ENCODE assay signal across 9 mouse cellular contexts in the genomic region with DNA sequence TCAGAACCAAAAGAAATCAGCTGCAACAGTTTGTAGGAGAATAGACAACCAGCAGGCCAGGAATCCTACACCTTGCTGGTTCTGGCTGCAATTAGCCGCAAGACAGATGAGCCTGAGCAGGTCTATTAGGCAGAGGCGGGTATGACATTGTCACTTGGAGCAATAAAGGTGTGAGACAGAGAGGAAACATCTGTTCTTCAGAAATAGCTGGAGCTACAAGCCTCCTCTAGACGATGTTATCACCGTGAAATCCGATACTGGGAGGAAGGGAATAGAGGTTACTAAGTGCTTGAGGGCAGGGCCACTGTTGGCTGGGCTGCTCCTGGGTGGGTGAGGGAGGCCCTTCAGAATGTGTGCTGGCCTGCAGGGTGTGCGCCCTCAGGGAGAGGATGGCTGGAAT.
A peak's percentile ranks its signal among the peaks of the same experiment; 100 is the strongest.
DNase-seq lines count a peak whose midpoint lies in the region; ATAC-seq and TF ChIP-seq lines count a peak whose summit lies in the region.
"Had no signal": no experiment of that assay in that cellular context is flagged by ENCODE, and none has a peak within 500 bp of the region (broad histone marks: within the 10 kb centered on the region; RNA-seq: fewer than 3 reads in every experiment).

No protein-coding gene starts in this region.

- H3K4me2 ChIP-seq in midbrain, embryonic 15.5 days, result no peak overlapping the region
- H3K4me2 ChIP-seq in midbrain, postnatal 0 days (ENCODE audit: low read depth, low read length, poor library complexity, severe bottlenecking), result no peak overlapping the region
- H3K4me2 ChIP-seq in heart, embryonic 16.5 days (ENCODE audit: low read depth, low read length), result no peak overlapping the region
- H3K4me2 ChIP-seq in stomach, postnatal 0 days (replicated peaks; ENCODE audit: low read depth), result 0 out of 2 replicates have a peak overlapping the region, but pooled peaks have one; percentile 14

- H3K9ac ChIP-seq in midbrain, embryonic 15.5 days, result no peak overlapping the region
- H3K9ac ChIP-seq in midbrain, postnatal 0 days (replicated peaks; ENCODE audit: low read length, poor library complexity, severe bottlenecking), result no peak overlapping the region
- H3K9ac ChIP-seq in heart, embryonic 16.5 days (ENCODE audit: low read length), result no peak overlapping the region; the same call in 1 of the 2 replicates
- 0 out of 2 replicates have a peak overlapping the region, but pooled peaks have one; percentile 4 for H3K9ac ChIP-seq in stomach, postnatal 0 days (ENCODE audit: low read length)

- H3K4me3 ChIP-seq in midbrain, embryonic 15.5 days, result no peak overlapping the region
- H3K4me3 ChIP-seq in midbrain, postnatal 0 days (ENCODE audit: low read depth, low read length), result no peak overlapping the region
- H3K4me3 ChIP-seq in heart, embryonic 16.5 days (ENCODE audit: low read length), result no peak overlapping the region
- H3K4me3 ChIP-seq in stomach, postnatal 0 days (ENCODE audit: low read depth, low read length), result no peak overlapping the region

- H3K36me3 ChIP-seq in midbrain, embryonic 15.5 days (replicated peaks), result no peaks in the 10 kb centered on the region
- H3K36me3 ChIP-seq in midbrain, postnatal 0 days (ENCODE audit: insufficient read depth, low read length), result no peaks in the 10 kb centered on the region
- no peaks in the 10 kb centered on the region for H3K36me3 ChIP-seq in heart, embryonic 16.5 days (ENCODE audit: control insufficient read depth, insufficient read depth)
- no peaks in the 10 kb centered on the region for H3K36me3 ChIP-seq in stomach, postnatal 0 days (ENCODE audit: control insufficient read depth, insufficient read depth, low read length)

- ATAC-seq in midbrain, embryonic 15.5 days (replicated peaks), result no peak
- no peak for ATAC-seq in midbrain, postnatal 0 days (ENCODE audit: low FRiP score)
- ATAC-seq in heart, embryonic 16.5 days (replicated peaks; ENCODE audit: extremely low read depth, insufficient read depth, low FRiP score), result peak; percentile 77
- ATAC-seq in stomach, postnatal 0 days (ENCODE audit: low FRiP score, low TSS enrichment), result peak; percentile 43
- no peak for ATAC-seq in CD4-positive, CD25-positive, alpha-beta regulatory T cell, adult 4 months

- TF ChIP-seq EP300 in stomach, postnatal 0 days (optimal IDR thresholded peaks at IDR 0.05), result no peak

- 48% methylated on average over 6 of the region's 6 CpGs for WGBS in midbrain, embryonic 15.5 days
- 52% methylated on average over 6 of the region's 6 CpGs for WGBS in midbrain, postnatal 0 days
- WGBS in heart, embryonic 16.5 days, result 17% methylated on average over 6 of the region's 6 CpGs
- WGBS in stomach, postnatal 0 days, result 30% methylated on average over 6 of the region's 6 CpGs

- no peaks in the 10 kb centered on the region for H3K9me3 ChIP-seq in midbrain, embryonic 15.5 days
- no peaks in the 10 kb centered on the region for H3K9me3 ChIP-seq in midbrain, postnatal 0 days (ENCODE audit: low read length)
- H3K9me3 ChIP-seq in heart, embryonic 16.5 days (replicated peaks; ENCODE audit: control insufficient read depth, low read length), result no peaks in the 10 kb centered on the region
- H3K9me3 ChIP-seq in stomach, postnatal 0 days (ENCODE audit: control insufficient read depth, low read length), result no peaks in the 10 kb centered on the region

- no peak for TF ChIP-seq CTCF in midbrain, postnatal 0 days (IDR thresholded peaks at IDR 0.05)
- no peak for TF ChIP-seq CTCF in stomach, postnatal 0 days (IDR thresholded peaks at IDR 0.05; ENCODE audit: low read depth)

- H3K27ac ChIP-seq in midbrain, embryonic 15.5 days, result 0 out of 2 replicates have a peak overlapping the region, but pooled peaks have one; percentile 17
- no peak overlapping the region for H3K27ac ChIP-seq in midbrain, postnatal 0 days (ENCODE audit: low read depth, low read length)
- no peak overlapping the region for H3K27ac ChIP-seq in heart, embryonic 16.5 days (ENCODE audit: low read length)
- no peak overlapping the region for H3K27ac ChIP-seq in stomach, postnatal 0 days (replicated peaks)

- DNase-seq in midbrain, postnatal 0 days (ENCODE audit: low spot score), result no peak
- DNase-seq in kidney, postnatal 4 days, result peak; percentile 41 to 65
- DNase-seq in stomach, postnatal 0 days (ENCODE audit: low spot score), result peak; percentile 28
- DNase-seq in layer of hippocampus, postnatal 36 days, result no peak
- DNase-seq in adrenal gland, adult 8-10 months, result no peak
- DNase-seq: cerebellum, postnatal 14 days had no signal

- peaks cover 11% of the 10 kb centered on the region for H3K4me1 ChIP-seq in midbrain, embryonic 15.5 days
- no peaks in the 10 kb centered on the region for H3K4me1 ChIP-seq in midbrain, postnatal 0 days (ENCODE audit: insufficient read depth, low read length)
- H3K4me1 ChIP-seq in heart, embryonic 16.5 days (ENCODE audit: control insufficient read depth, insufficient read depth, low read length), result peaks cover 17% of the 10 kb centered on the region
- no peaks in the 10 kb centered on the region for H3K4me1 ChIP-seq in stomach, postnatal 0 days (replicated peaks; ENCODE audit: control insufficient read depth, insufficient read depth)

- H3K27me3 ChIP-seq in midbrain, embryonic 15.5 days (replicated peaks), result peaks cover 4% of the 10 kb centered on the region; the same call in 1 of the 2 replicates
- no peaks in the 10 kb centered on the region for H3K27me3 ChIP-seq in midbrain, postnatal 0 days (ENCODE audit: insufficient read depth, low read length)
- H3K27me3 ChIP-seq in heart, embryonic 16.5 days (ENCODE audit: control insufficient read depth, insufficient read depth, low read length), result no peaks in the 10 kb centered on the region
- H3K27me3 ChIP-seq in stomach, postnatal 0 days (ENCODE audit: control insufficient read depth, insufficient read depth, low read length), result 0 out of 2 replicates have a peak, but pooled peaks cover 2% of the 10 kb centered on the region

Comparison
In these comparisons a context has a peak if more than half of its experiments do, and no peak if none do; other contexts are left out.
1. ATAC-seq: peak in heart, embryonic 16.5 days (single experiment) and stomach, postnatal 0 days (single experiment); none in midbrain, embryonic 15.5 days (single experiment), midbrain, postnatal 0 days (single experiment) and CD4-positive, CD25-positive, alpha-beta regulatory T cell, adult 4 months (single experiment).
2. DNase-seq: peak in kidney, postnatal 4 days (2 of 2) and stomach, postnatal 0 days (single experiment); none in midbrain, postnatal 0 days (single experiment), layer of hippocampus, postnatal 36 days (0 of 2) and adrenal gland, adult 8-10 months (single experiment).